Mouse (Mus musculus) thymus, postnatal 36 days (tissue): ENCODE data around the gene Olfr1231.

ENCODE experiments used
- DNase-seq, 2 experiments: peaks; one replicate each; pipeline ENCODE4 v3.0.0; 2022; ENCODE audit warnings: mixed read lengths in 2 of 2

Gene Olfr1231

DNA sequence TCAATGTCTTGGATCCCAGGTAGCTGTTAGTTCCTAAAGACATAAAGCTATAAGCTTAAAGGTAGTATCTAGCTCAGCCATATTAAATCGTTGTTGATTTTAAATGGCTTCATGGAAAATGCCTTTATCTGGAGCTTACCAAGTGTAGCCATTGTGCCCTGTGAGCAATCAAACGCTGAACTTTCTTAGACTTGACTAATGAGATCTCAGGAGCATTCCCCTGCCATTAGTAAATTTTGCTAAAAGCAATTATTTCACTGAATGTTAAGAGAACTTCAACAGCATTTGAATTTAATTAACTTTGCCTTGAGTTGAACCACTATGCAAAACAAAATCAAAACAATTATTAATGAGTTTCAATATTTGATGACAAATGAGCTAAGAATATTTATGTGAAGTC is at the start of gene Olfr1231:
Gene Olfr1231, minus strand, starts transcription at position 101 of the 400 bp plus-strand sequence.
- no peak for DNase-seq

DNA sequence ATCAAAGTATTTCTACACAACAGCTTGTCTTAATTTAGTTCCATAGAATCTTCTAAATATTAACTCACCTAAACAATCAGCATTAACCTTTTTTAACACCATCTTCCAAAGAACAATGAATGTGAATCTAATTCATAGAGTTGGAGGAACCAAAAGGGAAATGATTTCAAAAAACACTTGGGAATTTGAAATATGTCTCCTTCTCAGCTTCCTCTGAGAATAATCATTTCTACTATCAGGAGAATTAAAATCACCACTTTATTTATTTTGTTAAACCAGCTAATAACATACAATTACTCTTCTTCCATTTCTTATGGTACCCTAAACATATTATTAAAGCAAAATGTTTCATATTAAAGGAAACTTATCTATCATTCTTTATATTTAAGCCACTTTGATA is 35.4 kb upstream of the Olfr1231 start, which contains the start of gene Olfr1233:
Gene Olfr1233, minus strand, starts transcription at position 101 of the 400 bp plus-strand sequence.
- DNase-seq, result no peak

DNA sequence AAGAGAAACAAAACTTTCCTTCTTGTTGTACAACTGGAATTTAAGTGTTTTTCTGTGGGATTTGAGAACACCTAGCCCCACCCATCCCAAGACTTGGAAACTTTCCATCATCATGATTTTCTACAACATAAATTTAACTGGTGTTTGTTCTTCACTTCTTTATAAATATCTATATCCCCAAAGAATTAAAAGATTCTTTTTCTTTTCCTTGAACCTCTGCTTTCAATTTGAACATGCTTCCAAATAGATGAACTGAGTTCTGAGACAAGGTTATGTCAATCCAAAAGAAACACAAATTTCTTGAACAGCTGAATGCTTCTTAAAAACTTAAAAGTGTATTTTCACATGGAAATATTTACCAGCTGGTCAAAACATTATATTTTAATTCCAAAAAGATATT is 22.7 kb upstream of the Olfr1231 start, which contains the start of gene Olfr1232:
Gene Olfr1232, minus strand, starts transcription at position 101 of the 400 bp plus-strand sequence.
- DNase-seq, result no peak

DNA sequence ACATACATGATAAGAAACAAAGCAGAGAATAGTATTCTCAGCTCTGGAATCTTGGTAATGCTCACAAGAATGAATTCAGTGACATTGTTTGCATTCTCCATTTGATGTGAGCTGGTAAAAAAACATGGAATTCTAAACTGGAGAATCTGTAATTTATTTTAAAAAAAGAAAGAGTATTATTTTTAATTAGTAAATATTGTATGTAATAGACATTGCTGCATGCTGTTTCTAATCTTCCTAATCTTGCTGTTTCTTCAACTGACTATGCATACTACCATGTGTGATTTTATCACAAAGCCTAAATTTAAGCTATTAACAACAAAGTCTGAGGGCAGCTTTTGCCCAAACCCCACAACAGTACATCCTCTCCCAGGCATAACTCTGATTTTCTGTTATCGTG is 9.7 kb downstream of the Olfr1231 start, which contains the start of gene Olfr1230:
Gene Olfr1230, minus strand, starts transcription at position 101 of the 400 bp plus-strand sequence.
- no peak for DNase-seq

DNA sequence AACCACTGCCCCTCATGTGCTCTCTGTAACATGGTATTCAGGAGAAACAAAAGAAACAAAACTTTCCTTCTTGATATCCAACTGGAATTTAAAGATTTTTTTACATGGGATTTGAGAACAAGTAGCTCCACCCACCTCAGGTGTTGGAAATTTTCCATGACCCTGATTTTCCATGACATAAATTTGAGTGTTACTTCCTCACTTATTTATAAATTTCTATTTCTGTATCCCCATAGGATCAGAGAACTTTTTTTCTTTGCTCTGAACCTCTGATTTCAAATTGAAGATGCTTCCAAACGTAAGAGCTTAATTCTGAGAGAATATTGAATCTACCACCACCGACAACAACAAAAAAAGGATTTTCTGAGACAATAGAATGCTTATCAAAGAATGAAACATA is 19.0 kb downstream of the Olfr1231 start, which contains the start of gene Olfr1229:
Gene Olfr1229, minus strand, starts transcription at position 101 of the 400 bp plus-strand sequence.
- DNase-seq, result no peak

DNA sequence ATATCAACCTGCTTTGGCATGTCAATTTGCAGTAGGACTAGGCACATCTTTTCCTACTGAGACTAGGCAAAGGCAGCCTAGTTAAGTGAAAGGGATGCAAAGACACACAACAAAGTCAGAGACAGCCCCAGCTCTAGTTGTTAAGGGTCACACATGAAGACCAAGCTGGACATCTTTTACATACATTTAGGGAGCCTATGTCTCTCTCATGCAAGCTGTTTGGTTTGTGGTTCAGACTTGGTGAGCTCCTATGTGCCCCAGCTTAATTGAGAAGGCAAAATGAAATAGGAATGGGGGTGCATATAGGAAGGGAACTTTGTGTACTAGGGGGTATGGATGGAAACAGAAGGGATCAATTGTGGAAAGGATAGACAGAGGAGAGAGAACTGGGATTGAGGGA is 52.9 kb downstream of the Olfr1231 start, which contains the start of gene Olfr1228:
Gene Olfr1228, minus strand, starts transcription at position 101 of the 400 bp plus-strand sequence.
- no peak for DNase-seq
